Mouse (Mus musculus) intestine, postnatal 0 days (tissue): ENCODE data around the gene Xpo4. TPM values are rescaled to one million over a fixed set of nuclear protein-coding genes. Genes with fewer than 3 reads are reported as not detected.

Experiments
- ATAC-seq: fragments of 200-750 bp; cut with Nextera tagmentation; 2 replicates; pipeline ENCODE4 v1.8.0; 2017; ENCODE audit warnings: mild to moderate bottlenecking, moderate TSS enrichment, moderate library complexity
- H3K27ac ChIP-seq: fragments of 300-500 bp; sonication (generic); 2 replicates; pipeline ENCODE4 v1.5.1; 2014; ENCODE audit warnings: mild to moderate bottlenecking, low read depth, low read length, moderate library complexity
- H3K27me3 ChIP-seq: fragments of 300-500 bp; sonication (generic); replicated peaks from 2 replicates; pipeline ENCODE4 v1.6.1; 2014; ENCODE audit warnings: low read length, mixed read lengths; ENCODE audit not compliant: control insufficient read depth, insufficient read depth
- H3K36me3 ChIP-seq: fragments of 300-500 bp; sonication (generic); 2 replicates; pipeline ENCODE4 v1.6.1; 2014; ENCODE audit warnings: mild to moderate bottlenecking, moderate library complexity; ENCODE audit not compliant: control insufficient read depth, insufficient read depth
- H3K4me1 ChIP-seq: fragments of 300-500 bp; sonication (generic); replicated peaks from 2 replicates; pipeline ENCODE4 v1.6.1; 2014; ENCODE audit warnings: antibody characterized with exemption, low read length, mixed read lengths; ENCODE audit not compliant: control insufficient read depth, insufficient read depth
- H3K4me2 ChIP-seq: fragments of 300-500 bp; sonication (generic); replicated peaks from 2 replicates; pipeline ENCODE4 v1.6.1; 2014; ENCODE audit warnings: low read depth, mild to moderate bottlenecking, moderate library complexity
- H3K4me3 ChIP-seq: fragments of 300-500 bp; sonication (generic); 2 replicates; pipeline ENCODE4 v1.5.1; 2014; ENCODE audit warnings: low read depth, low read length
- H3K9ac ChIP-seq: fragments of 300-500 bp; sonication (generic); 2 replicates; pipeline ENCODE4 v1.6.1; 2014; ENCODE audit warnings: mild to moderate bottlenecking, low read depth, low read length
- H3K9me3 ChIP-seq: fragments of 300-500 bp; sonication (generic); 2 replicates; pipeline ENCODE4 v1.6.1; 2016; ENCODE audit warnings: mixed run types; ENCODE audit not compliant: control insufficient read depth
- CTCF ChIP-seq: sonication (generic); IDR thresholded peaks from 2 replicates; pipeline ENCODE4 v1.5.1; 2016; ENCODE audit warnings: low read depth, mild to moderate bottlenecking, control low read depth, antibody characterized with exemption, moderate library complexity
- WGBS: fragments of 180-500 bp; shearing (Covaris S2); extraction: QIAGEN DNeasy Blood & Tissue Kit; methylation state at CpG from one replicate; pipeline ENCODE4 v1.1.7; 2014; 5-methylcytosine and 5-hydroxymethylcytosine counted together
- polyA plus RNA-seq: library from polyadenylated mRNA; unstranded; fragments of >200 nt; fragmentation: Nextera tagmentation; extraction: Ambion mirVana; gene quantifications from 2 replicates; pipeline ENCODE4 v1.2.1, GENCODE M21; 2015

Xpo4 gene
- polyA plus RNA-seq, 1 experiment from 2014 or later = 7.3 TPM

GRCm38 (mm10) chr14:57687441-57687840, 22.2 kb upstream of the Xpo4 start:
- Histone ChIP-seq H3K4me2 (no peak overlapping the region), H3K27ac (no peak overlapping the region), H3K4me3 (no peak overlapping the region), H3K9ac (no peak overlapping the region), H3K27me3 (no peaks in the 10 kb centered on the region), H3K4me1 (no peaks in the 10 kb centered on the region), H3K36me3 (peaks cover 17% of the 10 kb centered on the region), H3K9me3 (no peaks in the 10 kb centered on the region)
- no peak for TF ChIP-seq CTCF
- WGBS = 87% methylated on average over 5 of the region's 5 CpGs
- ATAC-seq = no peak

- no peaks in the 10 kb centered on the region for H3K27me3 ChIP-seq
- H3K36me3 ChIP-seq = peaks cover 15% of the 10 kb centered on the region
- no peak overlapping the region for H3K9ac ChIP-seq
- H3K27ac ChIP-seq = no peak overlapping the region
- ATAC-seq = peak; percentile 57; the same call in 1 of the 2 replicates
- no peak for TF ChIP-seq CTCF
- no peaks in the 10 kb centered on the region for H3K9me3 ChIP-seq
- H3K4me3 ChIP-seq = no peak overlapping the region
- 45% methylated on average over 6 of the region's 6 CpGs for WGBS
- no peaks in the 10 kb centered on the region for H3K4me1 ChIP-seq
- no peak overlapping the region for H3K4me2 ChIP-seq
Measured at GRCm38 (mm10) chr14:57686647-57687046, 21.4 kb upstream of the Xpo4 start.

- no peak for ATAC-seq
- Histone ChIP-seq H3K27me3 (no peaks in the 10 kb centered on the region), H3K4me2 (no peak overlapping the region), H3K36me3 (peaks cover 8% of the 10 kb centered on the region; the same call in 1 of the 2 replicates), H3K9ac (no peak overlapping the region), H3K27ac (no peak overlapping the region), H3K9me3 (no peaks in the 10 kb centered on the region), H3K4me1 (no peaks in the 10 kb centered on the region), H3K4me3 (no peak overlapping the region)
- WGBS = 6% methylated on average over 1 of the region's 1 CpGs
- TF ChIP-seq CTCF = peak; percentile 88
Measured at GRCm38 (mm10) chr14:57684579-57684978, 19.3 kb upstream of the Xpo4 start.

GRCm38 (mm10) chr14:57682751-57683150, 17.5 kb upstream of the Xpo4 start:
- H3K9ac ChIP-seq = no peak overlapping the region
- H3K27me3 ChIP-seq = no peaks in the 10 kb centered on the region
- no peak for TF ChIP-seq CTCF
- no peak for ATAC-seq
- no peaks in the 10 kb centered on the region for H3K36me3 ChIP-seq
- no peak overlapping the region for H3K27ac ChIP-seq
- no peaks in the 10 kb centered on the region for H3K4me1 ChIP-seq
- H3K4me3 ChIP-seq = no peak overlapping the region
- no peaks in the 10 kb centered on the region for H3K9me3 ChIP-seq
- H3K4me2 ChIP-seq = no peak overlapping the region
- WGBS = 77% methylated on average over 4 of the region's 4 CpGs

- ATAC-seq = peak; percentile 53
- Histone ChIP-seq H3K4me1 (no peaks in the 10 kb centered on the region), H3K27ac (no peak overlapping the region), H3K27me3 (no peaks in the 10 kb centered on the region), H3K36me3 (no peaks in the 10 kb centered on the region), H3K4me2 (no peak overlapping the region), H3K9me3 (no peaks in the 10 kb centered on the region), H3K9ac (no peak overlapping the region), H3K4me3 (no peak overlapping the region)
- WGBS = 40% methylated on average over 5 of the region's 5 CpGs
- peak; percentile 92 for TF ChIP-seq CTCF
Measured at GRCm38 (mm10) chr14:57679958-57680535, 14.8 kb upstream of the Xpo4 start.

- no peak for ATAC-seq
- H3K9ac ChIP-seq = no peak overlapping the region
- no peak overlapping the region for H3K27ac ChIP-seq
- TF ChIP-seq CTCF = no peak
- no peaks in the 10 kb centered on the region for H3K27me3 ChIP-seq
- H3K36me3 ChIP-seq = no peaks in the 10 kb centered on the region
- H3K4me1 ChIP-seq = no peaks in the 10 kb centered on the region
- WGBS = 45% methylated on average over 1 of the region's 1 CpGs
- no peak overlapping the region for H3K4me2 ChIP-seq
- H3K9me3 ChIP-seq = no peaks in the 10 kb centered on the region
- no peak overlapping the region for H3K4me3 ChIP-seq
Measured at GRCm38 (mm10) chr14:57679523-57679922, 14.3 kb upstream of the Xpo4 start.

GRCm38 (mm10) chr14:57675481-57675880, 10.3 kb upstream of the Xpo4 start:
- Histone ChIP-seq H3K4me3 (no peak overlapping the region), H3K4me1 (no peaks in the 10 kb centered on the region), H3K4me2 (no peak overlapping the region), H3K9me3 (no peaks in the 10 kb centered on the region), H3K9ac (no peak overlapping the region), H3K27ac (no peak overlapping the region), H3K27me3 (no peaks in the 10 kb centered on the region), H3K36me3 (no peaks in the 10 kb centered on the region)
- TF ChIP-seq CTCF = no peak
- no peak for ATAC-seq
- WGBS = 47% methylated on average over 2 of the region's 2 CpGs
